Mouse (Mus musculus) MEL (cell line): Measurements from ENCODE around the gene Telo2. TPM values are rescaled to one million over a fixed set of nuclear protein-coding genes. Genes with fewer than 3 reads are reported as not detected.

Experiments used
- DNase-seq: peaks from one replicate; pipeline ENCODE4 v3.0.0; 2011; ENCODE audit warnings: low read depth, low spot score
- H3K27ac ChIP-seq: 2 replicates; pipeline ENCODE4 v1.5.1; 2012; ENCODE audit warnings: low read depth, mild to moderate bottlenecking, control low read depth, low read length, moderate library complexity; ENCODE audit not compliant: control insufficient read depth
- H3K27me3 ChIP-seq, 2 experiments: fragments of 150-350 bp in 1 of 2; sonication (generic) in 1 of 2; 2 replicates each; pipeline ENCODE4 v1.6.1; 2012; ENCODE audit warnings: low read length in 2 of 2, mild to moderate bottlenecking in 2 of 2, improper control_type of control experiment in 1 of 2, moderate library complexity in 1 of 2; ENCODE audit not compliant: insufficient read depth in 2 of 2, control insufficient read depth in 1 of 2
- H3K36me3 ChIP-seq, 2 experiments: 2 replicates each; pipeline ENCODE4 v1.6.1; 2012 to 2014; ENCODE audit warnings: low read length in 2 of 2, improper control_type of control experiment in 1 of 2, inconsistent platforms in 1 of 2, mild to moderate bottlenecking in 1 of 2; ENCODE audit not compliant: insufficient read depth in 2 of 2, control insufficient read depth in 1 of 2
- H3K4me1 ChIP-seq, 2 experiments: fragments of 150-350 bp in 1 of 2; sonication (generic) in 1 of 2; 2 replicates each; pipeline ENCODE4 v1.6.1; 2012; ENCODE audit warnings: low read length in 2 of 2, improper control_type of control experiment in 1 of 2, mild to moderate bottlenecking in 1 of 2; ENCODE audit not compliant: insufficient read depth in 2 of 2, control insufficient read depth in 1 of 2
- H3K4me3 ChIP-seq, 2 experiments: fragments of 150-350 bp in 1 of 2; sonication (generic) in 1 of 2; 2 replicates each; pipeline ENCODE4 v1.5.1; 2012; ENCODE audit warnings: low read depth in 2 of 2, low read length in 2 of 2, mild to moderate bottlenecking in 2 of 2, moderate library complexity in 2 of 2, control low read depth in 1 of 2, improper control_type of control experiment in 1 of 2; ENCODE audit not compliant: control insufficient read depth in 1 of 2, insufficient read depth in 1 of 2
- H3K79me2 ChIP-seq: 2 replicates; pipeline ENCODE4 v1.6.1; 2012; ENCODE audit warnings: mild to moderate bottlenecking, low read length, moderate library complexity; ENCODE audit not compliant: control insufficient read depth, poor library complexity, insufficient read depth
- H3K9ac ChIP-seq: 2 replicates; pipeline ENCODE4 v1.6.1; 2012; ENCODE audit warnings: low read depth, mild to moderate bottlenecking, control low read depth, low read length, moderate library complexity; ENCODE audit not compliant: control insufficient read depth, poor library complexity, severe bottlenecking
- H3K9me3 ChIP-seq: fragments of 150-350 bp; sonication (generic); replicated peaks from 2 replicates; pipeline ENCODE4 v1.6.1; 2012; ENCODE audit warnings: mild to moderate bottlenecking, low read length, improper control_type of control experiment, moderate library complexity; ENCODE audit not compliant: insufficient read depth
- BHLHE40 ChIP-seq: IDR thresholded peaks from 2 replicates; pipeline ENCODE4 v1.6.1; 2012; ENCODE audit warnings: low read depth, mild to moderate bottlenecking, inconsistent platforms, low read length, improper control_type of control experiment, borderline replicate concordance
- CHD1 ChIP-seq: IDR thresholded peaks from 2 replicates; pipeline ENCODE4 v1.6.1; 2012; ENCODE audit warnings: low read depth, mild to moderate bottlenecking, inconsistent platforms, low read length, improper control_type of control experiment
- CHD2 ChIP-seq: IDR thresholded peaks from 2 replicates; pipeline ENCODE4 v1.6.1; 2011; ENCODE audit warnings: low read length, improper control_type of control experiment
- CTCF ChIP-seq, 3 experiments: IDR thresholded peaks in 2 of 3; conservative IDR thresholded peaks in 1 of 3; 2 replicates each; pipeline ENCODE4 v1.5.1; 2011 to 2012; ENCODE audit warnings: low read length in 3 of 3, low read depth in 2 of 3, mild to moderate bottlenecking in 2 of 3, improper control_type of control experiment in 1 of 3, inconsistent platforms in 1 of 3, mixed read lengths in 1 of 3, moderate library complexity in 1 of 3; ENCODE audit not compliant: control insufficient read depth in 1 of 3, insufficient read depth in 1 of 3, poor library complexity in 1 of 3, severe bottlenecking in 1 of 3
- ELF1 ChIP-seq: IDR thresholded peaks from 2 replicates; pipeline ENCODE4 v1.6.1; 2014; ENCODE audit warnings: low read depth, mild to moderate bottlenecking, inconsistent platforms, low read length, improper control_type of control experiment, moderate library complexity
- HCFC1 ChIP-seq: IDR thresholded peaks from 2 replicates; pipeline ENCODE4 v1.6.1; 2012; ENCODE audit warnings: low read depth, mild to moderate bottlenecking, inconsistent platforms, low read length, improper control_type of control experiment, moderate library complexity
- JUND ChIP-seq: IDR thresholded peaks from 2 replicates; pipeline ENCODE4 v1.6.1; 2011; ENCODE audit warnings: low read depth, mild to moderate bottlenecking, improper control_type of control experiment, low read length
- KAT2A ChIP-seq: conservative IDR thresholded peaks from 2 replicates; pipeline ENCODE4 v1.6.1; 2012; ENCODE audit warnings: low read depth, low read length, improper control_type of control experiment, inconsistent platforms
- MAX ChIP-seq: IDR thresholded peaks from 2 replicates; pipeline ENCODE4 v1.6.1; 2011; ENCODE audit warnings: low read length, improper control_type of control experiment
- MAZ ChIP-seq: IDR thresholded peaks from 2 replicates; pipeline ENCODE4 v1.6.1; 2012; ENCODE audit warnings: low read depth, mild to moderate bottlenecking, inconsistent platforms, low read length, improper control_type of control experiment
- MEF2A ChIP-seq: IDR thresholded peaks from 2 replicates; pipeline ENCODE4 v1.6.1; 2014; ENCODE audit warnings: low read depth, mild to moderate bottlenecking, inconsistent platforms, low read length, improper control_type of control experiment; ENCODE audit not compliant: poor library complexity, insufficient replicate concordance, severe bottlenecking; ENCODE audit errors: extremely low read depth
- MYC ChIP-seq: IDR thresholded peaks from 2 replicates; pipeline ENCODE4 v1.6.1; 2011; ENCODE audit warnings: low read depth, mild to moderate bottlenecking, low read length, improper control_type of control experiment, moderate library complexity
- NELFE ChIP-seq: IDR thresholded peaks from 2 replicates; pipeline ENCODE4 v1.6.1; 2011; ENCODE audit warnings: low read depth, low read length, improper control_type of control experiment
- NRF1 ChIP-seq: IDR thresholded peaks from 2 replicates; pipeline ENCODE4 v1.6.1; 2014; ENCODE audit warnings: low read depth, mild to moderate bottlenecking, inconsistent platforms, low read length, improper control_type of control experiment, moderate library complexity; ENCODE audit not compliant: poor library complexity, insufficient read depth, severe bottlenecking
- RAD21 ChIP-seq: IDR thresholded peaks from 2 replicates; pipeline ENCODE4 v1.6.1; 2011; ENCODE audit warnings: mild to moderate bottlenecking, low read depth, low read length, improper control_type of control experiment
- SIN3A ChIP-seq: IDR thresholded peaks from 2 replicates; pipeline ENCODE4 v1.6.1; 2012; ENCODE audit warnings: low read length, improper control_type of control experiment, inconsistent platforms
- SMC3 ChIP-seq: IDR thresholded peaks from 2 replicates; pipeline ENCODE4 v1.6.1; 2011; ENCODE audit warnings: low read depth, low read length, improper control_type of control experiment
- TAL1 ChIP-seq: IDR thresholded peaks from 2 replicates; pipeline ENCODE4 v1.6.1; 2012; ENCODE audit warnings: mild to moderate bottlenecking, inconsistent platforms, low read length, moderate library complexity, mixed read lengths
- TBP ChIP-seq: IDR thresholded peaks from 2 replicates; pipeline ENCODE4 v1.8.0; 2011; ENCODE audit warnings: low read depth, low read length, improper control_type of control experiment
- TCF12 ChIP-seq: IDR thresholded peaks from 2 replicates; pipeline ENCODE4 v1.6.1; 2014; ENCODE audit warnings: low read depth, mild to moderate bottlenecking, inconsistent platforms, low read length, improper control_type of control experiment, moderate library complexity
- ZC3H11A ChIP-seq: IDR thresholded peaks from 2 replicates; pipeline ENCODE4 v1.6.1; 2012; ENCODE audit warnings: low read depth, mild to moderate bottlenecking, inconsistent platforms, low read length, improper control_type of control experiment
- ZNF384 ChIP-seq: IDR thresholded peaks from 2 replicates; pipeline ENCODE4 v1.6.1; 2012; ENCODE audit warnings: low read depth, mild to moderate bottlenecking, inconsistent platforms, low read length, improper control_type of control experiment
- polyA plus RNA-seq, 2 experiments: library from polyadenylated mRNA; stranded (reverse) in 1 of 2; unstranded in 1 of 2; fragments of >175 nt in 1 of 2; fragments of >200 nt in 1 of 2; gene quantifications; 2 replicates each; pipeline versions ENCODE4 v1.2.1 to v1.2.4; 2012; ENCODE audit warnings: low replicate concordance in 2 of 2, low read depth in 1 of 2; ENCODE audit not compliant: insufficient read length in 2 of 2, insufficient read depth in 1 of 2, missing spikeins in 1 of 2
- total RNA-seq: library from RNA; depleted of rRNA; stranded (reverse); fragments of 300-350 nt; gene quantifications from 2 replicates; pipeline ENCODE4 v1.2.3, GENCODE M21; 2012

Telo2 gene
- total and polyA plus RNA-seq, 3 experiments: 20.0 to 20.9 TPM; not detected in 1

- Histone ChIP-seq H3K36me3 (peaks cover 2 to 4% of the 10 kb centered on the region in 2 experiments; a peak in 2 of 4 replicates), H3K27me3 (peaks cover 0 to 6% of the 10 kb centered on the region in 2 experiments; a peak in 2 of 4 replicates), H3K4me1 (peaks cover 0 to 13% of the 10 kb centered on the region in 2 experiments; a peak in 2 of 4 replicates), H3K9me3 (no peaks in the 10 kb centered on the region), H3K79me2 (peaks cover 11% of the 10 kb centered on the region), H3K4me3 (no peak overlapping the region), H3K27ac (no peak overlapping the region), H3K9ac (0 out of 2 replicates have a peak overlapping the region, but pooled peaks have one; percentile 15)
- TF ChIP-seq CTCF (IDR thresholded peaks at IDR 0.05 in 2 of 3, conservative IDR thresholded peaks at IDR 0.05 in 1 of 3; ENCODE audit: control insufficient read depth in 1 of 3, insufficient read depth in 1 of 3, low read depth in 2 of 3, low read length in 3 of 3, poor library complexity in 1 of 3, severe bottlenecking in 1 of 3) (peak; percentile 82 to 99 (median 94)), MYC (0 out of 2 replicates have a peak, but pooled peaks have one; percentile 39), TAL1 (no peak), ELF1 (0 out of 2 replicates have a peak, but pooled peaks have one; percentile 37), SMC3 (peak; percentile 95), SIN3A (peak; percentile 70; the same call in 1 of the 2 replicates), NELFE (no peak), MAZ (0 out of 2 replicates have a peak, but pooled peaks have one; percentile 43), CHD2 (no peak), CHD1 (no peak), ZNF384 (peak; percentile 36; the same call in 1 of the 2 replicates), JUND (peak; percentile 63), MAX (peak; percentile 45), ZC3H11A (peak; percentile 79), HCFC1 (peak; percentile 65), TBP (0 out of 2 replicates have a peak, but pooled peaks have one; percentile 19), RAD21 (peak; percentile 80), BHLHE40 (0 out of 2 replicates have a peak, but pooled peaks have one; percentile 25), KAT2A (no peak)
- DNase-seq: peak; percentile 87
Observed at GRCm38 (mm10) chr17:25117263-25117662, 1.5 kb upstream of the Telo2 start.

DNA sequence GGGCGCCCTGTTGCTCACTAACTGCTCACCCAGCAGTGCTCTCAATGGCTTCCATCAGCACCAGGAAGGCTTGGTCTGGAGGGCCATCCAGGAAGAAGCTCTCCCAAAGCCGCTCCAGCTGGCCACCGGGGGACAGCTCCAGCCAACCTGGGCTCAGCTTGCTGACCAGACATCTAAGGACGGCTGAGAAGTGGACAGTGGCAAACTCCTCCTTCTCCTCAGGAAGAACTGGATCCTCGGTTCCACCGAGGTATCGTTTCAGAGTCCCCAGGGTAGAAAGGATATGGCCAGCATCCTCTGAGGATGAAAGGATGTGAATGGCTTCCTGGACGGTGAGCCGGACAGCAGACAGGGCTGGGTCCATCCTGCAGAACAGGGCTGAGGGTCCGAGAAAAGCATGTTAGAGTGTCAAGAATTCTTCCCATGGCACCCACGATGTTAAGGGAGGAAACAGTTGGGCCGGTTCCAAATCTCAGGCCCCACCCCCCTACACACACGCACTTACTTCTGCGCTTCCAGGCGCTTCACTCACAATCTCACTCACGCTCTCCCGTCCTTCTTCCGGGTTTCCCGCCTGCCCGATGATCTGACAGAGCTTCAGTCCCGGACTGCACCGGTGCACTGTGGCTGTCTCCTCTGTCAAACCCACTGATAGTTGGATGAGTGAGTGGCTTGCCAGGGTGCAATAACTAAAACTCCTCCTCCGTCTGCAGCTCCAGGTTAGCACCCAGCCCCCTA lies 690 bp downstream of the Telo2 start:
- H3K27ac ChIP-seq: peak overlapping the region; percentile 88
- peak overlapping the region; percentile 77 to 85 for H3K4me3 ChIP-seq
- peak; percentile 82 for DNase-seq

More for the DNA sequence above, 690 bp downstream of the Telo2 start:
- H3K9me3 ChIP-seq: no peaks in the 10 kb centered on the region
- peaks cover 0 to 13% of the 10 kb centered on the region in 2 experiments; a peak in 2 of 4 replicates for H3K4me1 ChIP-seq
- TF ChIP-seq MAX (no peak), ELF1 (peak; percentile 86), SMC3 (no peak), TCF12 (0 out of 2 replicates have a peak, but pooled peaks have one; percentile 12), NRF1 (peak; percentile 47; the same call in 1 of the 2 replicates), MEF2A (no peak), BHLHE40 (no peak)
- H3K27me3 ChIP-seq: no peaks in the 10 kb centered on the region; a peak in 1 of 4 replicates
- H3K79me2 ChIP-seq: peaks cover 11% of the 10 kb centered on the region
- H3K9ac ChIP-seq: peak overlapping the region; percentile 87
- H3K36me3 ChIP-seq: peaks cover 2 to 4% of the 10 kb centered on the region in 2 experiments; a peak in 2 of 4 replicates
